7 mouse cellular contexts compared by ENCODE assay signal in the genomic region with DNA sequence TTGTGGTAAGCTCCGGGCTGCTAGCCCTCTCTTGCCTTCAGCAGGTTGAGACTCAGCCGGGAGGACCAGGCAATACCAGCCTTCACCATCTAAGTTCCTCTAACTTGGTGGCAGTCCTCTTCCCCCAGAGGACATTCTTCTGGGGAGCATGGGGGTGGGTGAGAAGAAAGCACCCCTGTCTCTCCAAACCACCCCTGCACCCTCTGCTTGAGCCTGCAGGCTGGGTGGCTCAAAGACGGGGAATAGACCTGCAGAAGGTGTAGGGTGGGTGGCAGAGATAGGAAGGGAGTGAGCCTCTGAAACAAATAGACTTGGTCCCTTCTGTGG. TPM values are rescaled to one million over a fixed set of nuclear protein-coding genes. Genes with fewer than 3 reads are reported as not detected.
DNase-seq lines count a peak whose midpoint lies in the region; ATAC-seq and TF ChIP-seq lines count a peak whose summit lies in the region.

No protein-coding gene starts in this region.

- TF ChIP-seq POLR2A in limb, embryonic 14.5 days (IDR thresholded peaks at IDR 0.05; ENCODE audit: borderline replicate concordance, extremely low read depth, insufficient read depth, insufficient read length) = no peak

- 22% methylated on average over 3 of the region's 3 CpGs for WGBS in lung, postnatal 0 days
- WGBS in forebrain, embryonic 15.5 days = 19% methylated on average over 3 of the region's 3 CpGs
- WGBS in limb, embryonic 14.5 days = 18% methylated on average over 3 of the region's 3 CpGs
- 25% methylated on average over 3 of the region's 3 CpGs for WGBS in stomach, postnatal 0 days

- H3K4me2 ChIP-seq in lung, postnatal 0 days (replicated peaks; ENCODE audit: low read depth, low read length) = peak overlapping the region; percentile 60; the same call in 1 of the 2 replicates
- peak overlapping the region; percentile 59 for H3K4me2 ChIP-seq in forebrain, embryonic 15.5 days (replicated peaks)
- H3K4me2 ChIP-seq in limb, embryonic 14.5 days (replicated peaks; ENCODE audit: low read depth, low read length, severe bottlenecking) = peak overlapping the region; percentile 99
- H3K4me2 ChIP-seq in stomach, postnatal 0 days (replicated peaks; ENCODE audit: low read depth) = peak overlapping the region; percentile 68

- TF ChIP-seq EP300 in lung, postnatal 0 days (IDR thresholded peaks at IDR 0.05) = no peak
- TF ChIP-seq EP300 in stomach, postnatal 0 days (optimal IDR thresholded peaks at IDR 0.05) = no peak

- no peaks in the 10 kb centered on the region for H3K9me3 ChIP-seq in lung, postnatal 0 days (ENCODE audit: low read length)
- H3K9me3 ChIP-seq in forebrain, embryonic 15.5 days = no peaks in the 10 kb centered on the region
- no peaks in the 10 kb centered on the region for H3K9me3 ChIP-seq in limb, embryonic 14.5 days (ENCODE audit: control insufficient read depth, low read length)
- H3K9me3 ChIP-seq in stomach, postnatal 0 days (ENCODE audit: control insufficient read depth, low read length) = no peaks in the 10 kb centered on the region

- no peak for TF ChIP-seq CTCF in lung, postnatal 0 days (IDR thresholded peaks at IDR 0.05)
- TF ChIP-seq CTCF in stomach, postnatal 0 days (IDR thresholded peaks at IDR 0.05; ENCODE audit: low read depth) = no peak

- no peak for DNase-seq in lung, postnatal 0 days (ENCODE audit: low spot score)
- no peak for DNase-seq in lung, postnatal 10 days
- DNase-seq in limb, embryonic 14.5 days (ENCODE audit: low spot score) = no peak
- DNase-seq in stomach, postnatal 0 days (ENCODE audit: low spot score) = no peak
- DNase-seq in ovary, postnatal 36 days (ENCODE audit: low spot score) = no peak
- no peak for DNase-seq in retina, postnatal 1 day

- H3K27me3 ChIP-seq in lung, postnatal 0 days (replicated peaks; ENCODE audit: insufficient read depth, low read length) = no peaks in the 10 kb centered on the region
- H3K27me3 ChIP-seq in forebrain, embryonic 15.5 days = no peaks in the 10 kb centered on the region
- peaks cover 22% of the 10 kb centered on the region for H3K27me3 ChIP-seq in limb, embryonic 14.5 days (ENCODE audit: control insufficient read depth, insufficient read depth, low read length)
- no peaks in the 10 kb centered on the region for H3K27me3 ChIP-seq in stomach, postnatal 0 days (ENCODE audit: control insufficient read depth, insufficient read depth, low read length)

- H3K9ac ChIP-seq in lung, postnatal 0 days (replicated peaks; ENCODE audit: low read depth) = no peak overlapping the region
- peak overlapping the region; percentile 76 for H3K9ac ChIP-seq in forebrain, embryonic 15.5 days (replicated peaks)
- peak overlapping the region; percentile 57; the same call in 1 of the 2 replicates for H3K9ac ChIP-seq in limb, embryonic 14.5 days (ENCODE audit: low read depth, low read length, severe bottlenecking)
- peak overlapping the region; percentile 51 for H3K9ac ChIP-seq in stomach, postnatal 0 days (ENCODE audit: low read length)

- peak overlapping the region; percentile 28 for H3K4me3 ChIP-seq in lung, postnatal 0 days (ENCODE audit: low read depth, low read length)
- peak overlapping the region; percentile 50 for H3K4me3 ChIP-seq in forebrain, embryonic 15.5 days
- peak overlapping the region; percentile 61 for H3K4me3 ChIP-seq in limb, embryonic 14.5 days (replicated peaks; ENCODE audit: low read length)
- peak overlapping the region; percentile 52 for H3K4me3 ChIP-seq in stomach, postnatal 0 days (ENCODE audit: low read depth, low read length)

- ATAC-seq in lung, postnatal 0 days = no peak
- peak; percentile 15; the same call in 1 of the 2 replicates for ATAC-seq in forebrain, embryonic 15.5 days (replicated peaks)
- ATAC-seq in limb, embryonic 14.5 days (ENCODE audit: low FRiP score, low read depth) = no peak
- ATAC-seq in stomach, postnatal 0 days (ENCODE audit: low FRiP score, low TSS enrichment) = no peak

- no peaks in the 10 kb centered on the region for H3K36me3 ChIP-seq in lung, postnatal 0 days (ENCODE audit: insufficient read depth, low read length)
- no peaks in the 10 kb centered on the region for H3K36me3 ChIP-seq in forebrain, embryonic 15.5 days
- H3K36me3 ChIP-seq in limb, embryonic 14.5 days (ENCODE audit: control insufficient read depth, insufficient read depth, low read length) = no peaks in the 10 kb centered on the region
- H3K36me3 ChIP-seq in stomach, postnatal 0 days (ENCODE audit: control insufficient read depth, insufficient read depth, low read length) = no peaks in the 10 kb centered on the region

- H3K4me1 ChIP-seq in lung, postnatal 0 days (ENCODE audit: insufficient read depth, low read depth, low read length) = no peaks in the 10 kb centered on the region
- peaks cover 10% of the 10 kb centered on the region; the same call in 1 of the 2 replicates for H3K4me1 ChIP-seq in forebrain, embryonic 15.5 days
- no peaks in the 10 kb centered on the region for H3K4me1 ChIP-seq in limb, embryonic 14.5 days (ENCODE audit: control insufficient read depth, insufficient read depth, low read length)
- H3K4me1 ChIP-seq in stomach, postnatal 0 days (replicated peaks; ENCODE audit: control insufficient read depth, insufficient read depth) = no peaks in the 10 kb centered on the region

- no peak overlapping the region for H3K27ac ChIP-seq in lung, postnatal 0 days (ENCODE audit: low read length)
- peak overlapping the region; percentile 65 for H3K27ac ChIP-seq in forebrain, embryonic 15.5 days (replicated peaks)
- no peak overlapping the region for H3K27ac ChIP-seq in limb, embryonic 14.5 days (replicated peaks; ENCODE audit: low read depth, low read length)
- no peak overlapping the region for H3K27ac ChIP-seq in stomach, postnatal 0 days (replicated peaks)

RNA-seq across cellular contexts. Expression of a gene that starts 1.3 kb away (rescaled TPM):
- polyA plus RNA-seq in lung, postnatal 0 days (2015; fragmentation: Nextera tagmentation; extraction: Ambion mirVana) = 0.12 and 0.19 TPM in 2 replicates
- 7.0 and 7.4 TPM in 2 replicates for polyA plus RNA-seq in forebrain, embryonic 15.5 days (2015; fragmentation: Nextera tagmentation; extraction: Ambion mirVana)
- 0.09 and 0.13 TPM in 2 replicates for polyA plus RNA-seq in limb, embryonic 14.5 days (2012; rRNA removed)
- polyA plus RNA-seq in limb, embryonic 14.5 days (2014; fragmentation: Nextera tagmentation; extraction: Ambion mirVana) = 0.17 and 0.22 TPM in 2 replicates
- polyA plus RNA-seq in stomach, postnatal 0 days (2015; fragmentation: Nextera tagmentation; extraction: Ambion mirVana) = 1.7 and 2.1 TPM in 2 replicates
